Mouse (Mus musculus): ENCODE data around the gene Ppm1l.
"Not testable (repeated sequence)": the region's sequence is repeated elsewhere in the genome, so short reads cannot be mapped to it uniquely, and the experiment has no call there.

Ppm1l gene

GRCm38 (mm10) chr3:69524356-69525071 is 207.9 kb downstream of the Ppm1l start:
- in situ Hi-C loops (cut with MboI; ENCODE audit: unreplicated experiment in 2 of 2): no loop called here

DNA sequence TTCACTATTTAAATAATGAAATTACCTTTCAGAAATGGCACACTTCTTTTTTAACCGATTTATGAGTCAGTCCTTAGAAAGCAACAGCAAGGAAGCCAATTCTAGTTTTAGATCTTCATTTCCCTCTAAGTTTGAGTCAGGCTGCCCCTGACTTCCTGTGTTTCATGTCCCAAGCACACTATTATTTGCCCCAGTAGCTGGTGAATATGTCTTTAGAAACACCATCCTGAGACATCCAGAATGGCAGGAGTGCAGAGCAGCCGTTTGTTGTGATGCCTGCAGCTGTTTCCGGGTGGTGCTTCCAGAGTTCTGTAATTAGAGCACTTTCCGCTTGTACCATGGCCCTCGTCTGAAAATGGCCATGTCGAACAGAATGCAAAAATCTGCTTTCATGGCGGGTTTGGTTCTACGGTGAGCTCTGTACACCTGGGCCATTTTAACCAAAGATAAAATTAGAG is 208.4 kb downstream of the Ppm1l start:
- in situ Hi-C loops (cut with MboI; ENCODE audit: unreplicated experiment in 2 of 2): no loop called here

- in situ Hi-C loops (cut with MboI; ENCODE audit: unreplicated experiment in 2 of 2): no loop called here
These were observed 210.7 kb downstream of the Ppm1l start for GRCm38 (mm10) chr3:69527384-69527783.

- in situ Hi-C loops (cut with MboI; ENCODE audit: unreplicated experiment in 2 of 2): no loop called here
These were observed 212.9 kb downstream of the Ppm1l start for GRCm38 (mm10) chr3:69529576-69529975.

- in situ Hi-C loops (cut with MboI; ENCODE audit: unreplicated experiment in 2 of 2): no loop called here
These were observed 214.8 kb downstream of the Ppm1l start for GRCm38 (mm10) chr3:69531511-69531910.

- in situ Hi-C loops (cut with MboI; ENCODE audit: unreplicated experiment in 2 of 2): no loop called here
These were observed 216.0 kb downstream of the Ppm1l start for GRCm38 (mm10) chr3:69532687-69533086.

- in situ Hi-C loops (cut with MboI; ENCODE audit: unreplicated experiment in 2 of 2): no loop called here
These were observed 218.8 kb downstream of the Ppm1l start for GRCm38 (mm10) chr3:69535486-69535885.

- in situ Hi-C loops (cut with MboI; ENCODE audit: unreplicated experiment in 2 of 2): no loop called here
These were observed 219.4 kb downstream of the Ppm1l start for GRCm38 (mm10) chr3:69535941-69536647.

DNA sequence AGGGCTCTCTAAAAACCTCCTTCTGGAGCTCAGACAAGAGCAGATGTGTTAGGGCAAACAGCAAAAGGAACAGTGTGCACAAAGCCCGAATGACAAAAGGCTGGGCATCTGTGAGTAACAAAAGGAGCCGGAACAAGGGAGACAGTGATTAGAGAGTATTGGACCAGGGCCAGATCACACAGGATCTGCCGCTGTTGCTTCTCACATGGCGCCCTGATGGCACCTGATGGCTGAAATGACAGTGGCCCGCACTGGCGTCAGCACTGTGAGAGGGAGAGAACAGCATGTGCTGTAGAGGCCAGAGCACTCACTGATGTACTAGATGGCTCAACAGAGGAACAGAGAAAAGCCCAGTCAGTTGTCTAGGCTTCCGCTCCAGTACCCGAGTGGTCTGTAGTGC is 226.3 kb downstream of the Ppm1l start:
- in situ Hi-C loops (cut with MboI; ENCODE audit: unreplicated experiment in 2 of 2): no loop called here

DNA sequence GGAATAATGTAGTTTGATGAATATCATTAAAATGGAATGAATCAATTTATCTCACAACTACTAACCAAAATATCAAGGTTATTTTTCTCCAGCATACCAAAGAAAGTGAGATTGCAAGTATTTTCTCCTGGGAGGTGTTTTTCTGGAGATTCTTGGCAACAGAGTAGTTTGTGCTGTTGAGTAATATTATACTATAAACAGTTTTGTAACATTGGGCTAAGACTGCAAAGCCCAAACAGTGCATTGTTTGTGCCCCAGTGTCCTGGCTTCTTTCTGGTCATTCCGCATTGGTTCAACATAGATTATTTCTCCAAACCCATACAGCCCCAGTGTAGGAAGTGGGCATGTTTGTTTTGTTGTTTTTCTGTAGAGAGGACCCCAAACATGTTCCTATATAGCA is 227.1 kb downstream of the Ppm1l start:
- in situ Hi-C loops (cut with MboI; ENCODE audit: unreplicated experiment in 2 of 2): no loop called here

- in situ Hi-C loops (cut with MboI; ENCODE audit: unreplicated experiment in 2 of 2): no loop called here
These were observed 228.4 kb downstream of the Ppm1l start for GRCm38 (mm10) chr3:69545017-69545416.

GRCm38 (mm10) chr3:69548704-69549455 is 232.2 kb downstream of the Ppm1l start:
- in situ Hi-C loops (cut with MboI; ENCODE audit: unreplicated experiment in 2 of 2): no loop called here

DNA sequence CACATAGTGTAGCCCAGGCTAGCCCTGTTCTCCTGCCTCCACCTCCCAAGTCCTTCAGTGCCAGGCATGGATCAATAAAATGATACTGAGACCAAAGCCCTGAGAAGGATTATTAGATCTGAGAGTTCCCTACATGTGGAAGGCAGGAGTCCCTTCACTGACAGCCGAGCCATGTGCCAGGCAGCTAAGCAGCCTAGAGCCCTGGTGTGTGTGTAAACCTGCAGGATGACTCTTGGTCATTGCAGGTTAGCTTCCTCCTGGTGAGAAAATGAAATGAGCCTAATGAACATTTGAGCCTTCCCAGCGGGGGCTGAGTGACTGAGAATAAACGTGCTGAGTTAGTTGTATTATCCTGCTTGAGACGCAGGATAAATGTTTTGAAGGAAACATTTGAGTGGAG is 232.9 kb downstream of the Ppm1l start:
- in situ Hi-C loops (cut with MboI; ENCODE audit: unreplicated experiment in 2 of 2): no loop called here

DNA sequence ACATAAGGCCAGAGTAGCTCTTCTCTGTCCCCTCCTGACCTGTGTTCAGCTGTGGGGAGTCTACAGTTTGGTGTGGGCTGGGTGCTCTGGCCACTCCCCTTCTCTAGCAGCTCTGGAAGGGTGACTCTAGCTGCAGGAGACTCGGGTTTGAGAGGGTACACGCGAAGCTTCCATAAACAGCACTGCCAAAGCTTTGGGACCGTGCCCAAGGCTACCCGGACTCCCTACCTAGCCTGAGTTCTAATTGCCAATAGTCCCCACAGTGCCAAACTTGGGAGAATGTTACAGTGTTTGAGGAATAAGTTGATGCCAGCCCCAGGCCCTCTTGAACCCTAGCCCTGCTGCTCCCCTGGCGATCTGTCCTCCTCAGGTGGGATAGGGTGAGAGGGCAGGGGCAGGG is 238.8 kb downstream of the Ppm1l start:
- in situ Hi-C loops (cut with MboI; ENCODE audit: unreplicated experiment in 2 of 2): no loop called here

GRCm38 (mm10) chr3:69556092-69556778 is 239.6 kb downstream of the Ppm1l start:
- in situ Hi-C loops (cut with MboI; ENCODE audit: unreplicated experiment in 2 of 2): no loop called here

DNA sequence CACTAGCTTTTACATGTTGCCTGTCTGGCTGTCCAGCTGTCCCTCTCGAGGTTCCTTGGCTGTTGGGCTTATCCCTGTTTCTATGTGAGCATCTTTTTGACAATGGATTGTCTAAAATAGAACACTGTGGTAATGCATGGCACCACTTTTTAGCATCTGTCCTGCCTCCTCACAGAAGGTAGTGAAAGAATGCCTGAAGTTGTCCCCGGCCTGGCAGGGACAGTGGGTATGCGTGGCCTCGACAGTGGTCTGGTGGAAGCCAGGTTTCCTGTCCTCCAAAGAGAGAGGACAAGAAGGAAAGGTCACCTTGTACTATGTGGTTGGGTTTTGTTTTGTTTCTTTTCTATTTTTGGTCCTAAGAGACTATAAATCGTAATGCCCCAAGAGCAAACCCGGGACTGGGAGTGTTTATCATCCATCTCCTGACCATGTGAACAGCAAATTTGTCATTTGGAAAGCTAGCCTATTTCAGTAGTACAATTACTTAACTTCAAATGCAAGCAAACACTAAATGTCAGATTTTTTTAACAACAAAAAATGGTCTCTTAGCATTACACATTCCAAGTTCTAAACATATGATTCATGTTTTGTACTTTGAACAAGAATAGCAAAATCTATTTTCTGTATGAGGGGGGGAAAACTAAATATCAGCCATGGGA is 242.8 kb downstream of the Ppm1l start:
- in situ Hi-C loops (cut with MboI; ENCODE audit: unreplicated experiment in 2 of 2): no loop called here

DNA sequence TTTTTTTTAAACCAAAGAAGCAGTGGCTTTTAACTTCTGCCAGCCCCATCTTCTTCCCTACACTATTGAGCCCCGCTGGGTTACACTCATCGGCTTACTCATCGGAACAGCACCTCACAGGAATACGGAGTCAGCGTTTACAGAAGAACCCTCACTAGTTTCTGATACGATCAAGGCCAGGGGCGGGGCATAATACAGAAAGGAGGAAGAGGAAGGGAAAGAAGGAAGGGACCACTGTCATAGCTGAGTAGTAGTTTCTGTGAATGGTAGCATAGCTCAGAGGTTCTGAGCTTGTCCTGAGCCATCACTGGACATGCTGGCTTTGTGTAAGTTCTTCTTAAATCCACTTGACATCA is 243.3 kb downstream of the Ppm1l start:
- in situ Hi-C loops (cut with MboI; ENCODE audit: unreplicated experiment in 2 of 2): no loop called here

GRCm38 (mm10) chr3:69561686-69562085 is 245.0 kb downstream of the Ppm1l start:
- in situ Hi-C loops (cut with MboI; ENCODE audit: unreplicated experiment in 2 of 2): no loop called here

- in situ Hi-C loops (cut with MboI; ENCODE audit: unreplicated experiment in 2 of 2): no loop called here
These were observed 246.7 kb downstream of the Ppm1l start for GRCm38 (mm10) chr3:69563406-69563805.

DNA sequence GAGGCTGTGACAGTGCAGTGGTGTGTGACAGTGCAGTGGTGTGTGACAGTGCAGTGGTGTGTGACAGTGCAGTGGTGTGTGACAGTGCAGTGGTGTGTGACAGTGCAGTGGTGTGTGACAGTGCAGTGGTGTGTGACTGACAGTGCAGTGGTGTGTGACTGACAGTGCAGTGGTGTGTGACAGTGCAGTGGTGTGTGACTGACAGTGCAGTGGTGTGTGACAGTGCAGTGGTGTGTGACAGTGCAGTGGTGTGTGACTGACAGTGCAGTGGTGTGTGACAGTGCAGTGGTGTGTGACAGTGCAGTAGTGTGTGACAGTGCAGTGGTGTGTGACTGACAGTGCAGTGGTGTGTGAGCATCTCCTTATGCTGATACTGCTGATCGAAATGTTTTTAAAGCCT is 248.9 kb downstream of the Ppm1l start:
- in situ Hi-C loops (cut with MboI; ENCODE audit: unreplicated experiment in 2 of 2): not testable (repeated sequence)
